23 mouse cellular contexts compared by ENCODE assay signal in genomic region chr12:34481702-34482101, GRCm38 (mm10).
DNase-seq lines count a peak whose midpoint lies in the region; ATAC-seq and TF ChIP-seq lines count a peak whose summit lies in the region.
"Had no signal": no experiment of that assay in that cellular context is flagged by ENCODE, and none has a peak within 500 bp of the region (broad histone marks: within the 10 kb centered on the region; RNA-seq: fewer than 3 reads in every experiment).

No protein-coding gene starts in this region.

- H3K4me3 ChIP-seq in forebrain, embryonic 13.5 days, result no peak overlapping the region
- no peak overlapping the region for H3K4me3 ChIP-seq in forebrain, embryonic 10.5 days
- H3K4me3 ChIP-seq in forebrain, embryonic 15.5 days, result no peak overlapping the region
- no peak overlapping the region for H3K4me3 ChIP-seq in forebrain, embryonic 11.5 days (ENCODE audit: low read depth, low read length)
- no peak overlapping the region for H3K4me3 ChIP-seq in forebrain, postnatal 0 days (ENCODE audit: low read depth, low read length)
- H3K4me3 ChIP-seq: embryonic facial prominence, embryonic 10.5 days; embryonic facial prominence, embryonic 12.5 days had no signal

- DNase-seq in forebrain, embryonic 10.5 days (ENCODE audit: extremely low spot score, low spot score), result no peak
- no peak for DNase-seq in forebrain, embryonic 11.5 days (ENCODE audit: low spot score)
- peak; percentile 6 for DNase-seq in right cerebral cortex, postnatal 4 days
- DNase-seq in right cerebral cortex, adult 2 months (ENCODE audit: low spot score in 2 of 2), result no peak
- peak; percentile 63 for DNase-seq in forebrain, postnatal 0 days
- DNase-seq in layer of hippocampus, postnatal 14 days (ENCODE audit: low spot score in 2 of 2), result no peak
- DNase-seq: adrenal gland, postnatal 10 days; adrenal gland, postnatal 25 days; B cell, adult 2 months; cerebellum, adult 11-12 months; cerebellum, adult 2 months; cerebellum, adult 9-10 months; cerebellum, postnatal 10 days; cerebellum, postnatal 25 days had no signal

- peak; percentile 72; the same call in 1 of the 2 replicates for ATAC-seq in forebrain, embryonic 13.5 days
- peak; percentile 80; the same call in 1 of the 2 replicates for ATAC-seq in forebrain, embryonic 15.5 days (replicated peaks)
- ATAC-seq in forebrain, embryonic 11.5 days (replicated peaks; ENCODE audit: low FRiP score), result no peak
- ATAC-seq in forebrain, postnatal 0 days, result peak; percentile 85
- ATAC-seq: activated CD4-positive, CD25-positive, alpha-beta regulatory T cell, adult 4 months; CD4-positive, CD25-positive, alpha-beta regulatory T cell, adult 4 months; Patski had no signal

- no peaks in the 10 kb centered on the region for H3K36me3 ChIP-seq in forebrain, embryonic 13.5 days (ENCODE audit: poor library complexity, severe bottlenecking)
- H3K36me3 ChIP-seq in forebrain, embryonic 10.5 days (replicated peaks), result no peaks in the 10 kb centered on the region
- no peaks in the 10 kb centered on the region for H3K36me3 ChIP-seq in forebrain, embryonic 15.5 days
- no peaks in the 10 kb centered on the region for H3K36me3 ChIP-seq in forebrain, embryonic 11.5 days (ENCODE audit: control insufficient read depth, insufficient read depth, low read length)
- no peaks in the 10 kb centered on the region for H3K36me3 ChIP-seq in forebrain, postnatal 0 days (ENCODE audit: insufficient read depth)
- H3K36me3 ChIP-seq: embryonic facial prominence, embryonic 10.5 days; embryonic facial prominence, embryonic 12.5 days; G1E had no signal

- H3K9me3 ChIP-seq in forebrain, embryonic 13.5 days (replicated peaks), result no peaks in the 10 kb centered on the region
- no peaks in the 10 kb centered on the region for H3K9me3 ChIP-seq in forebrain, embryonic 10.5 days
- no peaks in the 10 kb centered on the region for H3K9me3 ChIP-seq in forebrain, embryonic 15.5 days
- no peaks in the 10 kb centered on the region for H3K9me3 ChIP-seq in forebrain, embryonic 11.5 days (ENCODE audit: control insufficient read depth, low read length)
- no peaks in the 10 kb centered on the region for H3K9me3 ChIP-seq in forebrain, postnatal 0 days (ENCODE audit: low read length)
- H3K9me3 ChIP-seq: embryonic facial prominence, embryonic 10.5 days; embryonic facial prominence, embryonic 12.5 days had no signal

- no peak overlapping the region for H3K9ac ChIP-seq in forebrain, embryonic 13.5 days
- H3K9ac ChIP-seq in forebrain, embryonic 15.5 days (replicated peaks), result no peak overlapping the region
- no peak overlapping the region for H3K9ac ChIP-seq in forebrain, embryonic 11.5 days (ENCODE audit: low read length)
- H3K9ac ChIP-seq in forebrain, postnatal 0 days, result no peak overlapping the region
- H3K9ac ChIP-seq: embryonic facial prominence, embryonic 12.5 days had no signal

- TF ChIP-seq CTCF in forebrain, postnatal 0 days (IDR thresholded peaks at IDR 0.05; ENCODE audit: low read depth), result no peak

- H3K4me2 ChIP-seq in forebrain, embryonic 13.5 days, result no peak overlapping the region
- no peak overlapping the region for H3K4me2 ChIP-seq in forebrain, embryonic 15.5 days (replicated peaks)
- no peak overlapping the region for H3K4me2 ChIP-seq in forebrain, embryonic 11.5 days (ENCODE audit: low read depth, low read length, severe bottlenecking)
- no peak overlapping the region for H3K4me2 ChIP-seq in forebrain, postnatal 0 days (ENCODE audit: low read depth)
- H3K4me2 ChIP-seq: embryonic facial prominence, embryonic 12.5 days had no signal

- no peaks in the 10 kb centered on the region for H3K4me1 ChIP-seq in forebrain, embryonic 13.5 days
- no peaks in the 10 kb centered on the region for H3K4me1 ChIP-seq in forebrain, embryonic 10.5 days
- no peaks in the 10 kb centered on the region for H3K4me1 ChIP-seq in forebrain, embryonic 15.5 days
- no peaks in the 10 kb centered on the region for H3K4me1 ChIP-seq in forebrain, embryonic 11.5 days (replicated peaks; ENCODE audit: control insufficient read depth, insufficient read depth, low read length)
- H3K4me1 ChIP-seq in forebrain, postnatal 0 days (ENCODE audit: insufficient read depth), result no peaks in the 10 kb centered on the region
- H3K4me1 ChIP-seq: embryonic facial prominence, embryonic 10.5 days; embryonic facial prominence, embryonic 12.5 days had no signal

- WGBS in forebrain, embryonic 13.5 days, result 92% methylated on average over 5 of the region's 5 CpGs
- 94% methylated on average over 5 of the region's 5 CpGs for WGBS in forebrain, embryonic 10.5 days
- 90% methylated on average over 5 of the region's 5 CpGs for WGBS in forebrain, embryonic 15.5 days
- WGBS in forebrain, embryonic 11.5 days, result 94% methylated on average over 5 of the region's 5 CpGs
- 82% methylated on average over 5 of the region's 5 CpGs for WGBS in forebrain, postnatal 0 days

- H3K27ac ChIP-seq in forebrain, embryonic 13.5 days, result no peak overlapping the region
- no peak overlapping the region for H3K27ac ChIP-seq in forebrain, embryonic 10.5 days
- no peak overlapping the region for H3K27ac ChIP-seq in forebrain, embryonic 15.5 days (replicated peaks)
- no peak overlapping the region for H3K27ac ChIP-seq in forebrain, embryonic 11.5 days (ENCODE audit: low read depth, low read length)
- H3K27ac ChIP-seq in forebrain, postnatal 0 days (ENCODE audit: low read depth, low read length), result no peak overlapping the region
- H3K27ac ChIP-seq: embryonic facial prominence, embryonic 10.5 days; embryonic facial prominence, embryonic 12.5 days had no signal

- H3K27me3 ChIP-seq in forebrain, embryonic 13.5 days, result no peaks in the 10 kb centered on the region
- no peaks in the 10 kb centered on the region for H3K27me3 ChIP-seq in forebrain, embryonic 10.5 days (ENCODE audit: poor library complexity, severe bottlenecking)
- H3K27me3 ChIP-seq in forebrain, embryonic 15.5 days, result no peaks in the 10 kb centered on the region
- no peaks in the 10 kb centered on the region for H3K27me3 ChIP-seq in forebrain, embryonic 11.5 days (ENCODE audit: control insufficient read depth, insufficient read depth, low read length)
- no peaks in the 10 kb centered on the region for H3K27me3 ChIP-seq in forebrain, postnatal 0 days (ENCODE audit: insufficient read depth, low read length)
- H3K27me3 ChIP-seq: CH12.LX; embryonic facial prominence, embryonic 12.5 days; Patski had no signal

Comparison
In these comparisons a context has a peak if more than half of its experiments do, and no peak if none do; other contexts are left out.
1. DNase-seq: peak in right cerebral cortex, postnatal 4 days (single experiment) and forebrain, postnatal 0 days (single experiment); none in forebrain, embryonic 10.5 days (single experiment), forebrain, embryonic 11.5 days (single experiment), right cerebral cortex, adult 2 months (0 of 2) and layer of hippocampus, postnatal 14 days (0 of 2).